Mouse (Mus musculus) liver, postnatal 0 days (tissue): ENCODE data around the gene Trim63. TPM values are rescaled to one million over a fixed set of nuclear protein-coding genes. Genes with fewer than 3 reads are reported as not detected.
"Not testable (repeated sequence)": the region's sequence is repeated elsewhere in the genome, so short reads cannot be mapped to it uniquely, and the experiment has no call there.

Experiments used
- ATAC-seq: fragments of 200-750 bp; cut with Nextera tagmentation; 2 replicates; pipeline ENCODE4 v1.8.0; 2017; ENCODE audit warnings: mild to moderate bottlenecking, moderate library complexity
- DNase-seq: peaks from one replicate; pipeline ENCODE4 v3.0.0-alpha.2; 2016
- H3K27ac ChIP-seq: fragments of 300-500 bp; sonication (generic); 2 replicates; pipeline ENCODE4 v1.5.1; 2014; ENCODE audit warnings: antibody characterized with exemption, moderate library complexity, mild to moderate bottlenecking, low read depth
- H3K27me3 ChIP-seq: fragments of 300-500 bp; sonication (generic); 2 replicates; pipeline ENCODE4 v1.6.1; 2014; ENCODE audit warnings: low read length, control low read depth, mixed read lengths; ENCODE audit not compliant: insufficient read depth
- H3K36me3 ChIP-seq: fragments of 300-500 bp; sonication (generic); replicated peaks from 2 replicates; pipeline ENCODE4 v1.6.1; 2014; ENCODE audit warnings: mild to moderate bottlenecking, control low read depth, low read length, moderate library complexity, mixed read lengths; ENCODE audit not compliant: insufficient read depth
- H3K4me1 ChIP-seq: fragments of 300-500 bp; sonication (generic); 2 replicates; pipeline ENCODE4 v1.6.1; 2014; ENCODE audit warnings: antibody characterized with exemption, mild to moderate bottlenecking, control low read depth; ENCODE audit not compliant: insufficient read depth
- H3K4me2 ChIP-seq: fragments of 300-500 bp; sonication (generic); 2 replicates; pipeline ENCODE4 v1.6.1; 2014; ENCODE audit warnings: low read depth, mild to moderate bottlenecking, low read length, moderate library complexity, mixed read lengths
- H3K4me3 ChIP-seq: fragments of 300-500 bp; sonication (generic); 2 replicates; pipeline ENCODE4 v1.5.1; 2014; ENCODE audit warnings: low read depth, low read length
- H3K9ac ChIP-seq: fragments of 300-500 bp; sonication (generic); replicated peaks from 2 replicates; pipeline ENCODE4 v1.6.1; 2014; ENCODE audit warnings: mild to moderate bottlenecking, moderate library complexity
- H3K9me3 ChIP-seq: fragments of 300-500 bp; sonication (generic); 2 replicates; pipeline ENCODE4 v1.6.1; 2016; ENCODE audit warnings: mild to moderate bottlenecking, control low read depth, low read length, mixed read lengths
- CTCF ChIP-seq: sonication (generic); IDR thresholded peaks from 2 replicates; pipeline ENCODE4 v1.5.1; 2016; ENCODE audit warnings: antibody characterized with exemption, low read depth
- EP300 ChIP-seq: IDR thresholded peaks from 2 replicates; pipeline ENCODE4 v1.6.1; 2016; ENCODE audit warnings: antibody characterized with exemption, low read depth, mild to moderate bottlenecking
- WGBS: fragments of 180-500 bp; shearing (Covaris S2); extraction: QIAGEN DNeasy Blood & Tissue Kit; methylation state at CpG from one replicate; pipeline ENCODE4 v1.1.7; 2014; ENCODE audit not compliant: insufficient replicate concordance; 5-methylcytosine and 5-hydroxymethylcytosine counted together
- polyA plus RNA-seq: library from polyadenylated mRNA; unstranded; fragments of >200 nt; fragmentation: Nextera tagmentation; extraction: Ambion mirVana; gene quantifications from 2 replicates; pipeline ENCODE4 v1.2.1, GENCODE M21; 2015

Gene Trim63
- polyA plus RNA-seq, 1 experiment from 2014 or later: 0.34 TPM

DNA sequence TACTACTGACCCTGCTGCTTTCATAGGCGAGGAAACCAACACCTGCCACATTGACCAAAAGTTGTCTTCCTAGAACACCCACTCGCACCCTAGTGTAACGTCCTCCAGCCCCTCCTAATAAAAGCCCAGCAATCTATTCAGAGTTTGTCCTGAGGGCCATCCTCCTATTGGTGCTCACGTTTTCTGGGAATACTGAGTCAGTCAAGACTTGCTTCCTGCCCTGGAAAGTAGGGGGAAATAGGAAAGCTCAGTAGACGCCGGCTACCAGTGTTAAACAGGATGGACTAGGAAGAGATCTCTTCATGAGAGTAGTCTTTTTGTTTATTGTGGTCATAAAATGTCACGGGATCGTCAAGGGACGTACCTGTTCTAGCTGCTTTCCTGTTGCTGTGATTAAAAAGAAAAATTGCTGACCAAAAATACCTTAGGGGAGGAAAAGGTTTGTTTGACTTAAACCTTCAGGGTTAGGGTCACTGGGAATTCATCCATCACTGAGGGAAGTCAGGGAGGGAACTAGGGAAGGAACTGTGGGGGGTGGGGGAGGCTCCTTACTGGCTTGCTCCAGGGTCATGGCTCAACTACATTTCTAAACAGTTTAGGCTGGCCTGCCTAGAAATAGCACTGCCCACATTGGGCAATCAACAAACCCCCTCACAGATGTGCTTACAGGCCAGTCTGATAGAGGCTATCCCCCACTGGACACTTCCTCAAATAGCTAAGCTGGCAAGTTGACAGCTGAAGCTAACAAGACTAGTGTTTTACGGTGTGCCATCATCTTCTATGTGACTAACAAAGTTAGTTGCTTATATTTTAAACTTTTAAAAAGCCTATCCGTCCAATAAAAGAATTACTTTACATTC is 26.3 kb upstream of the Trim63 start:
- peaks cover 8% of the 10 kb centered on the region for H3K36me3 ChIP-seq
- no peaks in the 10 kb centered on the region for H3K9me3 ChIP-seq
- H3K9ac ChIP-seq: peak overlapping the region; percentile 79
- peak overlapping the region; percentile 97 for H3K4me2 ChIP-seq
- peaks cover 25% of the 10 kb centered on the region for H3K4me1 ChIP-seq
- no peak for TF ChIP-seq EP300
- no peak for TF ChIP-seq CTCF
- H3K27ac ChIP-seq: peak overlapping the region; percentile 94
- ATAC-seq (no peak), DNase-seq (no peak)
- H3K27me3 ChIP-seq: peaks cover 5% of the 10 kb centered on the region; the same call in 1 of the 2 replicates
- peak overlapping the region; percentile 98 for H3K4me3 ChIP-seq
- WGBS: 33% methylated on average over 11 of the region's 11 CpGs

DNA sequence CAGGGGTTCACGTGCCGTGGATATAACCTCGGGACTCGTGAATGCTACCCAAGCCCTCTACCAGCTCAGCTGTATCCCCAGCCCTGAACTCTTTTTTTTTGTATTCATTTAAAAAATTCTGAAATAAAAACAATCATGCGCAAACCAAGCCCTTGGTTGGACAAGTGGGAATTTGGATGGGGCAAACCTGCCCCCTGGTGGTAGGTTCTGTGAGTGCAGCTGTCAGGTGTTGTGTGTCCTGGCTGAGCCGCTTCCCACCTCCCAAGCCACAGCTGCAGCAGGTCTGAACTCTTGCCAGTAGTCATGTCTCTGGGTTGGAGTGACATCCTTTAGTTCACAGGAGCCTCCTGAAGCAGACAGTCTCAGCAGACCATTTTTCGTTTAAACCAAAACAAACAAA is 22.9 kb upstream of the Trim63 start:
- ATAC-seq (no peak), DNase-seq (peak; percentile 90)
- peak; percentile 94 for TF ChIP-seq CTCF
- TF ChIP-seq EP300: no peak
- WGBS: 18% methylated on average over 7 of the region's 7 CpGs
- Histone ChIP-seq H3K9me3 (0 out of 2 replicates have a peak, but pooled peaks cover 2% of the 10 kb centered on the region), H3K27me3 (peaks cover 10% of the 10 kb centered on the region), H3K9ac (no peak overlapping the region), H3K4me1 (peaks cover 9% of the 10 kb centered on the region), H3K4me2 (no peak overlapping the region), H3K4me3 (no peak overlapping the region), H3K36me3 (no peaks in the 10 kb centered on the region), H3K27ac (no peak overlapping the region)

DNA sequence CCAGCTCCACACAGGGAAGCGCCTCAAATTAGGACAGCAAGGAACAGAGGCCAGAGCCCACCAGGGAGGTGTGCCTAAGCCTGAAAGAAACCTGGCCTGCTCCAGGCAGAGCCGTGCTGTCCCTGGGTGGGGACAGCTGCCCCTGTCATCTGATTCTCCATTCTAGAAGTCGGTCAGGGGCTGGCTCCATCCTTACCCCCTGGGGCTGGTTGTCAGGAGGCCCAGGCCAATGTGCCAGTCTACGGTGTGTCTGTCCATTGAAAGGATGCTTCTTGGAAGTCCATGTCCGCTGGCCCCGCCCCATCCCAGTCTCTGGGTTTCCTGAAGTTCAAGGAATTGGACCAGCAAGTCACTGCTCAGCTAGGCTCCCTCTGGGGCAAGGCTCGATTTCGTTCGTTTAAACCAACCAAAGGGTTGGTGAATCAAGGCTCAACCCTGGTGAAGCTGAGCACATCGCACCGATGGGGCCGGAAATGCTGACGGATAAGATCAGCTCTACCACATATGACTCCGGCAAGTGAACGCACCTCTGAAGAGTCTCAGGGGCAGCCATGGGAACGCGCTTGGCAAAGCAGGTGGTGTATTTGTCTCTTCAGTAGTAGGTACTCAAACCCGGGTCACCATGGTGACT is 21.7 kb upstream of the Trim63 start:
- Histone ChIP-seq H3K4me1 (peaks cover 7% of the 10 kb centered on the region), H3K9me3 (0 out of 2 replicates have a peak, but pooled peaks cover 2% of the 10 kb centered on the region), H3K9ac (no peak overlapping the region), H3K27me3 (peaks cover 10% of the 10 kb centered on the region), H3K36me3 (no peaks in the 10 kb centered on the region), H3K4me3 (no peak overlapping the region), H3K4me2 (no peak overlapping the region), H3K27ac (no peak overlapping the region)
- DNase-seq: no peak
- no peak for ATAC-seq
- WGBS: 69% methylated on average over 18 of the region's 18 CpGs
- TF ChIP-seq CTCF: no peak
- no peak for TF ChIP-seq EP300

DNA sequence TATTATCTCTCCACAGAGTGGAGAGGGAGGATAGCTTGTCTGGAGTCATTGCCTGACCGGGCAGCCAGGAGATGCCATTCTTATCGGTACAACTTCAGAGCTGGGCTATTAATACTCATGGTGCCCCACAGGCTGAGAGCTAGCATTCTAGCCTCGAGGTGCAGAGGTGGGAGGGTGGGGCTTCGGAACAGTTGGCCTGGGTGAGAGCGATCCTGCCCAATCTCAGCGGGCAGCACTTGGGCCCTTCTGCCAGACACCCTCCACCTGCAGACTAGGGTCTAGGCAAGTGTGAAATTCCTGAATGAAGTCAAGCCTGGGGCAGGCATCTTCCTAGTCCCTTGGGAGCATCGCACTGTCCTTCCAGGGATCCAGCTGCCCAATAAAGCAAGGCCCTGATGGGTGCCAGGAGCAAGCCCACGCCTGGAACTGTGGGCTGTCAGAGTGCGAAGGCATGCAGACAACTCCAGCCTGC is 21.2 kb upstream of the Trim63 start:
- no peak overlapping the region for H3K4me2 ChIP-seq
- H3K36me3 ChIP-seq: no peaks in the 10 kb centered on the region
- peaks cover 2% of the 10 kb centered on the region for H3K4me1 ChIP-seq
- H3K9me3 ChIP-seq: 0 out of 2 replicates have a peak, but pooled peaks cover 2% of the 10 kb centered on the region
- no peak for TF ChIP-seq EP300
- TF ChIP-seq CTCF: no peak
- H3K27ac ChIP-seq: no peak overlapping the region
- WGBS: 41% methylated on average over 9 of the region's 9 CpGs
- DNase-seq (no peak), ATAC-seq (no peak)
- H3K4me3 ChIP-seq: no peak overlapping the region
- no peak overlapping the region for H3K9ac ChIP-seq
- H3K27me3 ChIP-seq: peaks cover 10% of the 10 kb centered on the region

DNA sequence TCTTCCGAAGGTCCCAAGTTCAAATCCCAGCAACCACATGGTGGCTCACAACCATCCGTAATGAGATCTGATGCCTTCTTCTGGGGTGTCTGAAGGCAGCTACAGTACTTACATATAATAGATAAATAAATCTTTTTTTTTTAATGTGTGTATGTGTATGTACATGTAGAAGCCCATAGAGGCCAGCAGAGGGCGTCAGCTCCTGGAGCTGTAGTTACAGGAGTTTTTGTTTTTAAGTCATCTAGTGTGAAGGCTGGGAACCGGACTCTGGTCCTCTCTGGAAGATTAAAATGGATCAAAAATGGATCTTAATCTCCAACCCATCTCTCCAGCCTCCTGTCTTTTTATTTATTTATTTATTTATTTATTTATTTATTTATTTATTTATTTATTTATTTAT is 18.8 kb upstream of the Trim63 start:
- H3K27me3 ChIP-seq: peaks cover 10% of the 10 kb centered on the region
- not testable (repeated sequence) for H3K4me2 ChIP-seq, H3K4me1 ChIP-seq, H3K9me3 ChIP-seq, H3K4me3 ChIP-seq, ATAC-seq, H3K9ac ChIP-seq, H3K27ac ChIP-seq, H3K36me3 ChIP-seq, DNase-seq
- 77% methylated on average over 4 of the region's 4 CpGs for whole genome bisulfite sequencing

DNA sequence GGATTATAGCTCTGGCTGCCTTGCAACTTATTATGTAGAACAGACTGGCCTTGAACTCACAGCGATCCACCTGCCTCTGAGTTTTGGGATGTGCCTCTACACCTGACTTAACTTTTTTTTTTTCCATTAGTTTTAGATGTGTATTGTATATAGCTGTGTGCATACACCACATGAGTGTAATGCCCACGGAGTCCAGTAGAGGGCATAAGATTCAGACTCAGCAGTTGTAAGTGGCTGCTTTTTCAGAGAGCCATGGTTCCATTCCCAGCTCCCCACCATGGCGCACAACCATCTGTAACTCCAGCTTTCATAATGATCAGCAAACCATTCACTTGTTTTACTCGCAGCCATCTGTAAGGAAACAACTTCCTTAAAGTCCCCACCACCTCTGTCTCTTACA is 18.4 kb upstream of the Trim63 start:
- Histone ChIP-seq H3K36me3 (no peaks in the 10 kb centered on the region), H3K9ac (no peak overlapping the region), H3K27ac (no peak overlapping the region), H3K27me3 (peaks cover 10% of the 10 kb centered on the region), H3K4me3 (no peak overlapping the region), H3K4me1 (no peaks in the 10 kb centered on the region), H3K9me3 (0 out of 2 replicates have a peak, but pooled peaks cover 2% of the 10 kb centered on the region), H3K4me2 (no peak overlapping the region)
- ATAC-seq (no peak), DNase-seq (no peak)
- peak; percentile 39 for TF ChIP-seq CTCF
- TF ChIP-seq EP300: no peak
- WGBS: 81% methylated on average over 4 of the region's 4 CpGs
